Mouse (Mus musculus): ENCODE data around the gene Ptgir. TPM values are rescaled to one million over a fixed set of nuclear protein-coding genes. Genes with fewer than 3 reads are reported as not detected.
A peak's percentile ranks its signal among the peaks of the same experiment; 100 is the strongest.

Ptgir gene
- polyA plus RNA-seq (2014; fragmentation: Nextera tagmentation; extraction: Ambion mirVana), result 0.19 and 0.34 TPM in 2 replicates

DNA sequence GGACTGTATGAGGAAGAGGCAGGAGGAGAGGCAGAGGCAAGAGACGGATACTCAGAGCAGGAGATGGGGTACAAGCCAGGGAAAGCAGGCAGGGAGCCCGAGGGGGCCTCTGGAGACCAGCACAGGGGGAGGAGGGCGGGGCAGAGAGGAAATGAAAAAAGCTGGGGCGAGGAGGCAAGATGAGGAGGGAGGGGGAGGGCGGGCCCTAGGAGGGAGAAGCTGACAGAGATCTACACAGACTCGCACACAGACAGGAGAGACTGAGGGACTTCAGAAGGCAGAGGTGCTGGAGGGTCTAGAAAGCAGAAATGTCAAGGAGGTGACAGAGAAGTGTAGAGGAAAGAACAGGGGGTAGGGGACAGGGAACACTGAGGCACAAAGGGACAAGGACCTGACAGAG, at the start of gene Ptgir:
Gene Ptgir, plus strand, starts transcription at position 210 of the 400 bp plus-strand sequence.
- no peak for ATAC-seq (replicated peaks; ENCODE audit: insufficient number of reproducible peaks, low FRiP score, low TSS enrichment)
- no peak within 1 kb of the TSS for H3K27ac ChIP-seq (ENCODE audit: low read depth, low read length)
- WGBS (ENCODE audit: insufficient replicate concordance), result 21% methylated on average over 6 of the region's 6 CpGs
- H3K4me1 ChIP-seq (ENCODE audit: control insufficient read depth, insufficient read depth, low read length), result peaks cover 42% of the 10 kb centered on the region
- H3K4me3 ChIP-seq (ENCODE audit: low read depth, low read length), result no peak within 1 kb of the TSS
- peaks cover 55% of the 10 kb centered on the region for H3K27me3 ChIP-seq (ENCODE audit: control insufficient read depth, insufficient read depth, low read length)
- no peaks in the 10 kb centered on the region for H3K36me3 ChIP-seq (ENCODE audit: control insufficient read depth, insufficient read depth, low read length)
- no peak within 1 kb of the TSS for H3K4me2 ChIP-seq
- peak within 1 kb of the TSS; percentile 16; the same call in 1 of the 2 replicates for H3K9ac ChIP-seq (ENCODE audit: low read depth, low read length)
- no peaks in the 10 kb centered on the region for H3K9me3 ChIP-seq (replicated peaks; ENCODE audit: control insufficient read depth, low read length)

- H3K27me3 ChIP-seq (ENCODE audit: control insufficient read depth, insufficient read depth, low read length), result no peaks in the 10 kb centered on the region
- H3K9ac ChIP-seq (ENCODE audit: low read depth, low read length), result no peak overlapping the region
- no peaks in the 10 kb centered on the region for H3K9me3 ChIP-seq (replicated peaks; ENCODE audit: control insufficient read depth, low read length)
- no peaks in the 10 kb centered on the region for H3K4me1 ChIP-seq (ENCODE audit: control insufficient read depth, insufficient read depth, low read length)
- no peak overlapping the region for H3K4me3 ChIP-seq (ENCODE audit: low read depth, low read length)
- H3K36me3 ChIP-seq (ENCODE audit: control insufficient read depth, insufficient read depth, low read length), result peaks cover 28% of the 10 kb centered on the region
- ATAC-seq (replicated peaks; ENCODE audit: insufficient number of reproducible peaks, low FRiP score, low TSS enrichment), result no peak
- no peak overlapping the region for H3K4me2 ChIP-seq
- 31% methylated on average over 17 of the region's 17 CpGs for WGBS (ENCODE audit: insufficient replicate concordance)
- no peak overlapping the region for H3K27ac ChIP-seq (ENCODE audit: low read depth, low read length)
These were observed 48.0 kb upstream of the Ptgir start for GRCm38 (mm10) chr7:16858336-16858735.

DNA sequence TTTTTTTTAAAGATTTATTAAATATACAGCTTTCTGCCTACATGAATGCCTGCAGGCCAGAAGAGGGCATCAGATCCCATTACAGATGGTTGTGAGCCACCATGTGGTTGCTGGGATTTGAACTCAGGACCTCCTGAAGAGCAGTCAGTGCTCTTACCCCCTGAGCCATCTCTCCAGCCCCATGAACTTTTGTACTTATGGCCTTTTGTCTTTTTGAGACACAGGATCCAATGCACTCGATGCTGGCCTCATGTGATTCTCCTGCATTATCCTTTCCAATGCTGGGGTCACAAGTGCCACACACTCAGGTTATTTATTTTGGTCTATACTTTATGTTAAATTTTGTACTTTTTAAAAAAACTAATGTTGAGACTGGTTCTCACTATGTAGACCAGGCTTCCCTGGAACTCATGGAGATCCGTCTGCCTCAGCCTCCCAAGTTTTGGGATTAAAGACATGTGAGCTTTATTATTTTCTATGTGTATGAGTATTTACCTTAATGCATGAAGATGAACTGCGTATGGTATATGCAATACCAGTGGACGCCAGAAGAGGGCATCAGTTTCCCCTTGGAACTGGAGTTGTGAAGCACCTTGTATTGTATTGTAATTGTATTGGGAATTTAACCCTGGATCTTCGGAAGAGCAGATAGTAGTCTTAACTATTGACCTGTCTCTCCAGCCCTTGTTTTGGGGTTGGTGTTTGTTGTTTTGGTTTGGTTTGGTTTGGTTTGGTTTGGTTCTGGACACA, 46.2 kb upstream of the Ptgir start:
- H3K36me3 ChIP-seq (ENCODE audit: control insufficient read depth, insufficient read depth, low read length), result peaks cover 25% of the 10 kb centered on the region
- no peaks in the 10 kb centered on the region for H3K4me1 ChIP-seq (ENCODE audit: control insufficient read depth, insufficient read depth, low read length)
- H3K9ac ChIP-seq (ENCODE audit: low read depth, low read length), result no peak overlapping the region
- no peak overlapping the region for H3K27ac ChIP-seq (ENCODE audit: low read depth, low read length)
- no peaks in the 10 kb centered on the region for H3K27me3 ChIP-seq (ENCODE audit: control insufficient read depth, insufficient read depth, low read length)
- 32% methylated on average over 5 of the region's 5 CpGs for WGBS (ENCODE audit: insufficient replicate concordance)
- H3K9me3 ChIP-seq (replicated peaks; ENCODE audit: control insufficient read depth, low read length), result no peaks in the 10 kb centered on the region
- no peak overlapping the region for H3K4me2 ChIP-seq
- H3K4me3 ChIP-seq (ENCODE audit: low read depth, low read length), result no peak overlapping the region
- ATAC-seq (replicated peaks; ENCODE audit: insufficient number of reproducible peaks, low FRiP score, low TSS enrichment), result no peak

DNA sequence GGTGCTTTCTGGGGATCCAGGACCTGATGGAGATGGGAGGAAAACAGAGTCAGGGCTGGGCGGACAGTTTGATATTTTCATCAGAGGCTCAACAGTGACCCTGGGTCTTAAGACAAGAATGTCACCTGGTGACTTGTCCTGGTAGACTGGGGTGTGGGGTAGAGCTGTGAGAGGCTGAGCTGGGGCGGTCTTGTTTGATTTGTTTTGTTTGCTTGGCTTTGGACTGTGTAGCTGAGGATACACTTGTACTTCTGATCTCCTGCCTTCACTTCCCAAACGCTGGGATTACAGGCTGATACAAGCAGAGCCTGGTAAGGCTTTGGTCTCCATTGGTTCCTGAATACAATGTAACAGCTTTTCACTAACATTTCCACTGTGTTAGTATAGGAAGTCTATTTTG, 38.8 kb upstream of the Ptgir start:
- Histone ChIP-seq H3K9ac (ENCODE audit: low read depth, low read length) (no peak overlapping the region), H3K4me1 (ENCODE audit: control insufficient read depth, insufficient read depth, low read length) (no peaks in the 10 kb centered on the region), H3K36me3 (ENCODE audit: control insufficient read depth, insufficient read depth, low read length) (peaks cover 19% of the 10 kb centered on the region), H3K9me3 (replicated peaks; ENCODE audit: control insufficient read depth, low read length) (no peaks in the 10 kb centered on the region), H3K27me3 (ENCODE audit: control insufficient read depth, insufficient read depth, low read length) (no peaks in the 10 kb centered on the region), H3K4me2 (no peak overlapping the region), H3K4me3 (ENCODE audit: low read depth, low read length) (no peak overlapping the region), H3K27ac (ENCODE audit: low read depth, low read length) (no peak overlapping the region)
- WGBS (ENCODE audit: insufficient replicate concordance), result 80% methylated on average over 3 of the region's 3 CpGs
- no peak for ATAC-seq (replicated peaks; ENCODE audit: insufficient number of reproducible peaks, low FRiP score, low TSS enrichment)

DNA sequence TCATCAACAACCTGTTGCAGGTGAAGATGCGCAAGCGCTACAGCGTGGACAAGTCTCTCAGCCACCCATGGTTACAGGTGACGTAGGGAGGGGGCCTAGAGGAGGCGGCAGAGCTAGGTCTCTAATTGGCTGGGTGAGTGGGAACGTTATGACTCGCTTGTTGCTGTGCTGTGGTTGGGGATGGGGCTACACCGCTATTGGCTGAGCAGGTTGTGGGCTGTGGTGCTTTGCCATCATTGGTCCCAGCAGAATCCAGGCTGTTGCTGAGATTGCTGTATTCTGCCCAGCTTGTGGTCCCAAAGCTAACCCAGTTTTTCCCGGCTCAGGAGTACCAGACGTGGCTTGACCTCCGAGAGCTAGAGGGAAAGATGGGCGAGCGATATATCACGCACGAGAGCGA, 36.8 kb upstream of the Ptgir start:
- ATAC-seq (replicated peaks; ENCODE audit: insufficient number of reproducible peaks, low FRiP score, low TSS enrichment), result peak; percentile 81
- 39% methylated on average over 16 of the region's 16 CpGs for WGBS (ENCODE audit: insufficient replicate concordance)
- peaks cover 13% of the 10 kb centered on the region for H3K36me3 ChIP-seq (ENCODE audit: control insufficient read depth, insufficient read depth, low read length)
- no peak overlapping the region for H3K9ac ChIP-seq (ENCODE audit: low read depth, low read length)
- H3K27me3 ChIP-seq (ENCODE audit: control insufficient read depth, insufficient read depth, low read length), result no peaks in the 10 kb centered on the region
- peak overlapping the region; percentile 35; the same call in 1 of the 2 replicates for H3K4me2 ChIP-seq
- H3K4me3 ChIP-seq (ENCODE audit: low read depth, low read length), result no peak overlapping the region
- 0 out of 2 replicates have a peak, but pooled peaks cover under 1% of the 10 kb centered on the region for H3K4me1 ChIP-seq (ENCODE audit: control insufficient read depth, insufficient read depth, low read length)
- no peak overlapping the region for H3K27ac ChIP-seq (ENCODE audit: low read depth, low read length)
- no peaks in the 10 kb centered on the region for H3K9me3 ChIP-seq (replicated peaks; ENCODE audit: control insufficient read depth, low read length)

DNA sequence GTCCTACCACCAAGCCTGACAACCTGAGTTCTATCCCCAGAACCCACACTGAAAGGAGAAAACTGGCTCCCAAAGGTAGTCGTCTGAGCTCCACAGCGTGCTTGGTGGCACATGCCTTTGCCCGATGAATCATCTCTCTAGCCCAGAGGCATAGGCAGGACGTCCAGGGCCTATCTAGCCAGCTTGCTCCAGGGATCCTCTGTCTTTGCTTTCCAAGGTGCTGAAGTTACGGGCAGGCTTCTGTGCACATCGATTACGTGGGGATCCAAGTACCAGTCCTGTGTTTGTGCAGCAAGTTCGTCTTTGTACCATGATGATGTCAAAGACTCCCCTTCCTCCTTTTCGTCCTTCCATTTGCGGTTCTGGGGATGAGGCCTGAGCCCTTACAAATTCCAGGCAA, 34.7 kb upstream of the Ptgir start:
- H3K4me3 ChIP-seq (ENCODE audit: low read depth, low read length), result no peak overlapping the region
- H3K27me3 ChIP-seq (ENCODE audit: control insufficient read depth, insufficient read depth, low read length), result no peaks in the 10 kb centered on the region
- no peak for ATAC-seq (replicated peaks; ENCODE audit: insufficient number of reproducible peaks, low FRiP score, low TSS enrichment)
- no peaks in the 10 kb centered on the region for H3K9me3 ChIP-seq (replicated peaks; ENCODE audit: control insufficient read depth, low read length)
- 73% methylated on average over 10 of the region's 10 CpGs for WGBS (ENCODE audit: insufficient replicate concordance)
- peaks cover 4% of the 10 kb centered on the region; the same call in 1 of the 2 replicates for H3K36me3 ChIP-seq (ENCODE audit: control insufficient read depth, insufficient read depth, low read length)
- no peak overlapping the region for H3K4me2 ChIP-seq
- H3K9ac ChIP-seq (ENCODE audit: low read depth, low read length), result no peak overlapping the region
- no peak overlapping the region for H3K27ac ChIP-seq (ENCODE audit: low read depth, low read length)
- peaks cover 4% of the 10 kb centered on the region; the same call in 1 of the 2 replicates for H3K4me1 ChIP-seq (ENCODE audit: control insufficient read depth, insufficient read depth, low read length)

- Histone ChIP-seq H3K4me2 (no peak overlapping the region), H3K36me3 (ENCODE audit: control insufficient read depth, insufficient read depth, low read length) (peaks cover 4% of the 10 kb centered on the region; the same call in 1 of the 2 replicates), H3K27me3 (ENCODE audit: control insufficient read depth, insufficient read depth, low read length) (no peaks in the 10 kb centered on the region), H3K4me1 (ENCODE audit: control insufficient read depth, insufficient read depth, low read length) (peaks cover 10% of the 10 kb centered on the region; the same call in 1 of the 2 replicates), H3K4me3 (ENCODE audit: low read depth, low read length) (no peak overlapping the region), H3K9ac (ENCODE audit: low read depth, low read length) (no peak overlapping the region), H3K27ac (ENCODE audit: low read depth, low read length) (no peak overlapping the region), H3K9me3 (replicated peaks; ENCODE audit: control insufficient read depth, low read length) (no peaks in the 10 kb centered on the region)
- no peak for ATAC-seq (replicated peaks; ENCODE audit: insufficient number of reproducible peaks, low FRiP score, low TSS enrichment)
- WGBS (ENCODE audit: insufficient replicate concordance), result 89% methylated on average over 9 of the region's 9 CpGs
These were observed 33.8 kb upstream of the Ptgir start for GRCm38 (mm10) chr7:16872478-16872877.

- WGBS (ENCODE audit: insufficient replicate concordance), result 90% methylated on average over 4 of the region's 4 CpGs
- no peak overlapping the region for H3K4me2 ChIP-seq
- no peaks in the 10 kb centered on the region for H3K9me3 ChIP-seq (replicated peaks; ENCODE audit: control insufficient read depth, low read length)
- no peaks in the 10 kb centered on the region for H3K27me3 ChIP-seq (ENCODE audit: control insufficient read depth, insufficient read depth, low read length)
- H3K9ac ChIP-seq (ENCODE audit: low read depth, low read length), result no peak overlapping the region
- no peak overlapping the region for H3K4me3 ChIP-seq (ENCODE audit: low read depth, low read length)
- peaks cover 10% of the 10 kb centered on the region; the same call in 1 of the 2 replicates for H3K4me1 ChIP-seq (ENCODE audit: control insufficient read depth, insufficient read depth, low read length)
- H3K36me3 ChIP-seq (ENCODE audit: control insufficient read depth, insufficient read depth, low read length), result peaks cover 4% of the 10 kb centered on the region; the same call in 1 of the 2 replicates
- no peak for ATAC-seq (replicated peaks; ENCODE audit: insufficient number of reproducible peaks, low FRiP score, low TSS enrichment)
- no peak overlapping the region for H3K27ac ChIP-seq (ENCODE audit: low read depth, low read length)
These were observed 32.9 kb upstream of the Ptgir start for GRCm38 (mm10) chr7:16873392-16873791.
